Mouse (Mus musculus): ENCODE results near the gene Ptgs2. TPM values are rescaled to one million over a fixed set of nuclear protein-coding genes. Genes with fewer than 3 reads are reported as not detected.

Gene Ptgs2
- total RNA-seq, 1 experiment, result 12.9 TPM

DNA sequence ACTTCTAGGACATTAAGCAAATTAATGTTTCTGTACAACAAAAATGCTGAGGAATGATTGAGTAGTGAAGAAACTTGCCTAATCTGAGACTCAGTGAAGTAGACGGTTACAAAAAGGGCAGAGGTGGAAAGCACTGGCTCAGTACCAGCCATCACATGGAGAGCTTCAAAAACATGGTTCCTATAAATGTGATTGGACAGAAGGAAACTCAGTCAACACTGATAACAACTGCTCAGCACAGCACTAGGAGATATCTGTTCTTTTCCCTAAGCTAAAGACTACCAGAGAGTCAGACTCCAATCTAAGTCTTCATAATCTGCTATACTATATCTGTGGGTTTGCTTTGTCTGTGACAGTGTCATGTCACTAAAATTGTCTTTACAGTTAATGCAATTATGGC lies 25.2 kb upstream of the Ptgs2 start:
- H3K36me3 ChIP-seq (ENCODE audit: control insufficient read depth, insufficient read depth, low read length, poor library complexity, severe bottlenecking), result no peaks in the 10 kb centered on the region
- DNase-seq (ENCODE audit: low read depth, low spot score), result no peak
- H3K4me3 ChIP-seq (ENCODE audit: insufficient read depth in 1 of 2, low read depth in 1 of 2, low read length in 2 of 2, poor library complexity in 1 of 2, severe bottlenecking in 1 of 2), result no peak overlapping the region
- no peak for TF ChIP-seq ZNF384 (IDR thresholded peaks at IDR 0.05; ENCODE audit: low read depth, low read length)
- TF ChIP-seq CHD2 (IDR thresholded peaks at IDR 0.05; ENCODE audit: low read depth, low read length), result no peak
- TF ChIP-seq ZC3H11A (IDR thresholded peaks at IDR 0.05; ENCODE audit: borderline replicate concordance, low read depth, low read length), result no peak
- no peak for TF ChIP-seq HCFC1 (IDR thresholded peaks at IDR 0.05; ENCODE audit: borderline replicate concordance, insufficient read depth, low read length)
- no peaks in the 10 kb centered on the region for H3K4me1 ChIP-seq (ENCODE audit: control insufficient read depth in 2 of 2, insufficient read depth in 2 of 2, low read length in 2 of 2, poor library complexity in 1 of 2)
- no peak overlapping the region for H3K27ac ChIP-seq (ENCODE audit: insufficient read depth, low read depth, low read length, poor library complexity, severe bottlenecking)
- H3K9ac ChIP-seq (ENCODE audit: insufficient read depth, low read depth, low read length, poor library complexity, severe bottlenecking), result no peak overlapping the region
- no peaks in the 10 kb centered on the region for H3K9me3 ChIP-seq (ENCODE audit: control insufficient read depth, insufficient read depth, low read depth, low read length)
- in situ Hi-C loops (cut with MboI; ENCODE audit: low sequenced_read_pairs in 2 of 2, unreplicated experiment in 2 of 2), result no loop called here

DNA sequence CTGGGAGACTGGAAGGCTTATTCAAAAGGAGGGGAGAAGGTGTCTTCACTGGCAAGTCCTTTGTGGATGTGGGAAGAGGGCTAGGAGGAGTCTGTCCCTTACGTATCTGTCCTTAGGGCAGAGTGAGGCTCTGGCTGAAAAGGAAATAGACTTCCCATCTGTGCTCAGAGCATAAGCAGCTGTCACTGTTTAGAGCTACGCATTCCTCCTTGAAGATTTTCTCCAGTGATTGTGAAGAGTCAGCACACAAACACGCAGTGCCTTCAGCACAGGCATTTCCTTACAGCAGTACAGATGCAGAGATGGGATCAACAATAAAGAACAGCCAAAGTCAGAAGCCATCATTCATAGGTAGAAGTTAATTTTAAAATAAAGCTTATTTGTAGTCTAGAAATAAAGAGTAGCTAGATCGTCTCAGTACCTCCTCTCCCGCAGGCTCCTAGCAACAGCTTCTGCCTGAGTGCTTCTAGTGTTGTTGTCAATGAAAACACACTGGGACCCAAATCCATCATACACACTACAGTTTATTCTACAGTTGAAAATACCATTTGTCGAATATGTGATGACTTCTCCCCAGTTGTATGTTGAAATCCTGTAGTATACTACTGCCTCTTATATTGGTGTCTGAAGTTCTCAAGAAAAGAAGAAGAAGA lies 10.7 kb upstream of the Ptgs2 start:
- H3K9ac ChIP-seq (ENCODE audit: insufficient read depth, low read depth, low read length, poor library complexity, severe bottlenecking), result no peak overlapping the region
- H3K9me3 ChIP-seq (ENCODE audit: control insufficient read depth, insufficient read depth, low read depth, low read length), result no peaks in the 10 kb centered on the region
- no peak for DNase-seq (ENCODE audit: low read depth, low spot score)
- no peaks in the 10 kb centered on the region for H3K36me3 ChIP-seq (ENCODE audit: control insufficient read depth, insufficient read depth, low read length, poor library complexity, severe bottlenecking)
- H3K27ac ChIP-seq (ENCODE audit: insufficient read depth, low read depth, low read length, poor library complexity, severe bottlenecking), result no peak overlapping the region
- in situ Hi-C loops (cut with MboI; ENCODE audit: low sequenced_read_pairs in 2 of 2, unreplicated experiment in 2 of 2), result no loop called here
- TF ChIP-seq ZNF384 (IDR thresholded peaks at IDR 0.05; ENCODE audit: low read depth, low read length), result no peak
- TF ChIP-seq MAFK (IDR thresholded peaks at IDR 0.05; ENCODE audit: insufficient read depth, low read depth, low read length), result no peak
- no peak for TF ChIP-seq ZC3H11A (IDR thresholded peaks at IDR 0.05; ENCODE audit: borderline replicate concordance, low read depth, low read length)
- TF ChIP-seq HCFC1 (IDR thresholded peaks at IDR 0.05; ENCODE audit: borderline replicate concordance, insufficient read depth, low read length), result no peak
- no peak for TF ChIP-seq CHD2 (IDR thresholded peaks at IDR 0.05; ENCODE audit: low read depth, low read length)
- H3K4me1 ChIP-seq (ENCODE audit: control insufficient read depth in 2 of 2, insufficient read depth in 2 of 2, low read length in 2 of 2, poor library complexity in 1 of 2), result no peaks in the 10 kb centered on the region
- no peak overlapping the region for H3K4me3 ChIP-seq (ENCODE audit: insufficient read depth in 1 of 2, low read depth in 1 of 2, low read length in 2 of 2, poor library complexity in 1 of 2, severe bottlenecking in 1 of 2)

DNA sequence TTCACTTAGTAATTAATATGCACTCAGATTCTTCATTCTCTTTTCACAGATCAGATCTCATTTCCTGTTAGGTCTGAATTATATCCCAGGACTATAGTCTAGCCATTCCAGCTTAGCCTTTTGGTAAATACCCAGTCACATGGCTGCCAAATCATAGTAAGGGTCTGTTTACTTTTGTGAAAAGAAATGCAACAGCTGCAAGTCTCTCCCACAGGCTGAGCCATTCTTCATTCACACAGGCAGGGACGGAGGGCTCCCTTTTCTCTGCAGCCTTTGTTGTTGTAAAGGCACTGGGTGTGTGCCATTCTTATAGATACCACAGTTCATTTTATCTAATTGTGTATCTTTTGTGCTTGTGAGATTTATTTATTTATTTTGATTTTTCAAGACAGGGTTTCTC lies 9.6 kb upstream of the Ptgs2 start:
- no peaks in the 10 kb centered on the region for H3K36me3 ChIP-seq (ENCODE audit: control insufficient read depth, insufficient read depth, low read length, poor library complexity, severe bottlenecking)
- no peak overlapping the region for H3K27ac ChIP-seq (ENCODE audit: insufficient read depth, low read depth, low read length, poor library complexity, severe bottlenecking)
- no peak for DNase-seq (ENCODE audit: low read depth, low spot score)
- H3K9me3 ChIP-seq (ENCODE audit: control insufficient read depth, insufficient read depth, low read depth, low read length), result no peaks in the 10 kb centered on the region
- no peak overlapping the region for H3K9ac ChIP-seq (ENCODE audit: insufficient read depth, low read depth, low read length, poor library complexity, severe bottlenecking)
- in situ Hi-C loops (cut with MboI; ENCODE audit: low sequenced_read_pairs in 2 of 2, unreplicated experiment in 2 of 2), result no loop called here
- no peak overlapping the region for H3K4me3 ChIP-seq (ENCODE audit: insufficient read depth in 1 of 2, low read depth in 1 of 2, low read length in 2 of 2, poor library complexity in 1 of 2, severe bottlenecking in 1 of 2)
- no peaks in the 10 kb centered on the region for H3K4me1 ChIP-seq (ENCODE audit: control insufficient read depth in 2 of 2, insufficient read depth in 2 of 2, low read length in 2 of 2, poor library complexity in 1 of 2)
- no peak for TF ChIP-seq HCFC1 (IDR thresholded peaks at IDR 0.05; ENCODE audit: borderline replicate concordance, insufficient read depth, low read length)
- no peak for TF ChIP-seq CHD2 (IDR thresholded peaks at IDR 0.05; ENCODE audit: low read depth, low read length)
- no peak for TF ChIP-seq ZNF384 (IDR thresholded peaks at IDR 0.05; ENCODE audit: low read depth, low read length)
- TF ChIP-seq ZC3H11A (IDR thresholded peaks at IDR 0.05; ENCODE audit: borderline replicate concordance, low read depth, low read length), result no peak
- TF ChIP-seq MAFK (IDR thresholded peaks at IDR 0.05; ENCODE audit: insufficient read depth, low read depth, low read length), result no peak

- no peaks in the 10 kb centered on the region for H3K9me3 ChIP-seq (ENCODE audit: control insufficient read depth, insufficient read depth, low read depth, low read length)
- H3K36me3 ChIP-seq (ENCODE audit: control insufficient read depth, insufficient read depth, low read length, poor library complexity, severe bottlenecking), result no peaks in the 10 kb centered on the region
- TF ChIP-seq HCFC1 (IDR thresholded peaks at IDR 0.05; ENCODE audit: borderline replicate concordance, insufficient read depth, low read length) (no peak), ZNF384 (IDR thresholded peaks at IDR 0.05; ENCODE audit: low read depth, low read length) (no peak), MAFK (IDR thresholded peaks at IDR 0.05; ENCODE audit: insufficient read depth, low read depth, low read length) (no peak), ZC3H11A (IDR thresholded peaks at IDR 0.05; ENCODE audit: borderline replicate concordance, low read depth, low read length) (no peak), CHD2 (IDR thresholded peaks at IDR 0.05; ENCODE audit: low read depth, low read length) (no peak)
- 0 out of 4 replicates have a peak, but pooled peaks cover 0 to 3% of the 10 kb centered on the region in 2 experiments for H3K4me1 ChIP-seq (ENCODE audit: control insufficient read depth in 2 of 2, insufficient read depth in 2 of 2, low read length in 2 of 2, poor library complexity in 1 of 2)
- in situ Hi-C loops (cut with MboI; ENCODE audit: low sequenced_read_pairs in 2 of 2, unreplicated experiment in 2 of 2), result no loop called here
- no peak overlapping the region for H3K27ac ChIP-seq (ENCODE audit: insufficient read depth, low read depth, low read length, poor library complexity, severe bottlenecking)
- no peak overlapping the region for H3K9ac ChIP-seq (ENCODE audit: insufficient read depth, low read depth, low read length, poor library complexity, severe bottlenecking)
- no peak for DNase-seq (ENCODE audit: low read depth, low spot score)
- H3K4me3 ChIP-seq (ENCODE audit: insufficient read depth in 1 of 2, low read depth in 1 of 2, low read length in 2 of 2, poor library complexity in 1 of 2, severe bottlenecking in 1 of 2), result no peak overlapping the region
These were observed 2.8 kb upstream of the Ptgs2 start for GRCm38 (mm10) chr1:150097036-150097435.

Data from ES-E14 (cell line).